Comparison of ENCODE assay signal across 8 mouse cellular contexts in the genomic region with DNA sequence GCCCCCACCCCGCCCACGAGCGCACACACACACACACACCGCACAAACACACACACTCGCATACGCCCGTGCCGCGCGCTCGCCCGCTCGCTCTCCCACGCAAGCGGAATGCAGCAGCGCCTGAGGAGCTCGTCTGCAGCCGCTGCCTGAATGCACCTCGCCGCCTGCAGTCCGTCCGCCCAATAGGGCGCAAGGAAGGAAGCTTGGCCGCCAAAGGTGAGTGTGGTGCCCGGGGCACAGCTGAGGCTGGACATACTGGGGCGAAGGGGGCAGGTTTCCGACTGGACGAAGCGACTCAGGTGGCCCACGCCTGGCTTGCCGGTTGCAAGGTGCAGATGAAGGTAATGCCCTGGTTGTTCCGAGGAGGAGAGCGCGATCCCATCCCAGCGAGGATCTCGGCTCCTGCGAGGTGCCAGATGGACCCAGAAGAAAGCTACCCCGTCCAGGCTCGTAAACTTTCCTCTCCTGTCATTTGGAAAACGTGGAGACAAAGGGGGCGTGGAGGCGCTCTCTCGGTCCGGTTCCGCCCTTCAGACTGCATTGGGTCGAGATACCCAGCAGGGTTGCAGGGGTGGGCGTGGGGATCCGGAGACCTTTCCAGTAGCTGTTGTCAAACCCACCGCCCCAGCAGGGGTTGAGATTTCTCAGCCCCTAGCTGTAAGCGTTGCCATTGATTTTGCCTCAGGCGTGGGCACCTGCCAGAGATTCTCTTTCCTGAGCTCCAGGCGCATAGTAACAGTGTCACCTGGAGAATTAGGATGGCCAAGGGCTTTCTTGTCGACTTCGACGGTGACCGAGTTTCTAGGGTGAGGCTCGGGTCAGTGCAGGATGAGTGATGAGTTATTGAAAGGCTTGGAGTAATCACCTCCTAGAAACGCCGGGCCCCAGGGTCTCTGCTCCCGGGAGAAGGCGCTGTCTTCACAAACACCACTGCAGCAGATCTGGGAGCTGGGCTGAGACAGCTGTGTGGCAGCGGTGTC. TPM values are rescaled to one million over a fixed set of nuclear protein-coding genes. Genes with fewer than 3 reads are reported as not detected.
DNase-seq lines count a peak whose midpoint lies in the region; ATAC-seq and TF ChIP-seq lines count a peak whose summit lies in the region.

No protein-coding gene starts in this region.

- TF ChIP-seq POLR2A in olfactory bulb, adult 2 months (IDR thresholded peaks at IDR 0.05; ENCODE audit: insufficient read depth, low read depth, low read length) = no peak

- H3K4me1 ChIP-seq in limb, embryonic 15.5 days = peaks cover 11% of the 10 kb centered on the region
- peaks cover 15% of the 10 kb centered on the region for H3K4me1 ChIP-seq in olfactory bulb, adult 2 months (ENCODE audit: control insufficient read depth, insufficient read depth, low read length)

- H3K9me3 ChIP-seq in limb, embryonic 15.5 days = no peaks in the 10 kb centered on the region

- peaks cover 13% of the 10 kb centered on the region; the same call in 1 of the 2 replicates for H3K27me3 ChIP-seq in limb, embryonic 15.5 days

- peak overlapping the region; percentile 39 for H3K9ac ChIP-seq in limb, embryonic 15.5 days

- DNase-seq in adrenal gland, adult (ENCODE audit: inconsistent age in 2 of 2, low spot score in 1 of 2) = peak; percentile 10 to 50
- DNase-seq in adrenal gland, adult 8-10 months = no peak
- peak; percentile 73 to 77 for DNase-seq in cerebellum, postnatal 10 days
- peak; percentile 25 to 40 for DNase-seq in frontal cortex, postnatal 14 days (ENCODE audit: low spot score in 2 of 2)
- DNase-seq in kidney, adult 9 months = peak; percentile 7

- peak overlapping the region; percentile 99 for H3K4me2 ChIP-seq in limb, embryonic 15.5 days

- ATAC-seq in limb, embryonic 15.5 days (ENCODE audit: insufficient number of reproducible peaks, low FRiP score, low TSS enrichment, low read depth) = peak; percentile 64
- ATAC-seq in erythroid progenitor cell, adult 5-6 weeks (replicated peaks; ENCODE audit: low FRiP score, poor library complexity, severe bottlenecking) = no peak

- 0 out of 2 replicates have a peak, but pooled peaks have one; percentile 24 for TF ChIP-seq CTCF in olfactory bulb, adult 2 months (IDR thresholded peaks at IDR 0.05; ENCODE audit: insufficient read depth, low read depth, low read length)

- WGBS in limb, embryonic 15.5 days = under 1% methylated on average over 62 of the region's 62 CpGs
- WGBS in olfactory bulb, adult 2 months = under 1% methylated on average over 62 of the region's 62 CpGs

- H3K4me3 ChIP-seq in limb, embryonic 15.5 days = peak overlapping the region; percentile 59
- peak overlapping the region; percentile 84 for H3K4me3 ChIP-seq in olfactory bulb, adult 2 months (ENCODE audit: insufficient read depth, low read depth, low read length)

- H3K27ac ChIP-seq in limb, embryonic 15.5 days = no peak overlapping the region
- H3K27ac ChIP-seq in olfactory bulb, adult 2 months (ENCODE audit: insufficient read depth, low read depth, low read length) = peak overlapping the region; percentile 7; the same call in 1 of the 2 replicates

- H3K36me3 ChIP-seq in limb, embryonic 15.5 days = no peaks in the 10 kb centered on the region

RNA-seq across cellular contexts. Expression of a gene that starts 0.6 kb away (rescaled TPM):
- under 1 TPM in 2 of 4 experiments, not detected in 2; 0.09 to 0.10 TPM for total RNA-seq in adrenal gland, adult 8-10 months (2022)
- polyA plus RNA-seq in limb, embryonic 15.5 days (2015; fragmentation: Nextera tagmentation; extraction: Ambion mirVana) = 4.9 and 5.1 TPM in 2 replicates
- not detected in 2 replicates for polyA plus RNA-seq in olfactory bulb, adult 2 months (2012; ENCODE audit: insufficient read depth, insufficient read length, low replicate concordance, missing spikeins)
- total RNA-seq in erythroid progenitor cell, adult 5-6 weeks (2015; ENCODE audit: low replicate concordance) = not detected in 2 replicates
- total RNA-seq in erythroid progenitor cell, adult 5-6 weeks (2017; ENCODE audit: low replicate concordance) = not detected in 2 replicates
